Mouse (Mus musculus) C2C12 (cell line): ENCODE data around the gene Rdm1.

Source experiments
- CEBPB ChIP-seq: IDR thresholded peaks from one replicate; pipeline ENCODE4 v1.6.1; 2011; ENCODE audit warnings: low read depth, mild to moderate bottlenecking, control low read depth, moderate library complexity
- CTCF ChIP-seq: IDR thresholded peaks from one replicate; pipeline ENCODE4 v1.5.1; 2011; ENCODE audit not compliant: control insufficient read depth, insufficient read depth, insufficient read length
- FOSL1 ChIP-seq: IDR thresholded peaks from one replicate; pipeline ENCODE4 v1.8.0; 2011; ENCODE audit warnings: mild to moderate bottlenecking, low read length; ENCODE audit not compliant: poor library complexity, insufficient read depth, severe bottlenecking
- MAX ChIP-seq: IDR thresholded peaks from one replicate; pipeline ENCODE4 v1.6.1; 2011; ENCODE audit warnings: mild to moderate bottlenecking, control low read depth
- MYOD1 ChIP-seq: IDR thresholded peaks from one replicate; pipeline ENCODE4 v1.6.1; 2011; ENCODE audit warnings: low read depth; ENCODE audit not compliant: control insufficient read depth, insufficient read length
- MYOG ChIP-seq: IDR thresholded peaks from one replicate; pipeline ENCODE4 v1.6.1; 2011; ENCODE audit not compliant: control insufficient read depth, insufficient read length; ENCODE audit errors: extremely low read depth
- USF1 ChIP-seq: IDR thresholded peaks from one replicate; pipeline ENCODE4 v1.6.1; 2011; ENCODE audit warnings: low read depth, mild to moderate bottlenecking, control low read depth, moderate library complexity

- TF ChIP-seq CTCF (no peak), CEBPB (no peak), MYOD1 (no peak), MYOG (no peak), MAX (no peak), USF1 (no peak), FOSL1 (no peak)
These were observed 15.9 kb downstream of the Rdm1 start for GRCm38 (mm10) chr11:101642931-101643330.
